Mouse (Mus musculus) sigmoid colon, adult 10 weeks (tissue): ENCODE results near the gene Appl2. TPM values are rescaled to one million over a fixed set of nuclear protein-coding genes. Genes with fewer than 3 reads are reported as not detected.

Experiments
- polyA plus RNA-seq: library from polyadenylated mRNA; stranded (reverse); fragments of 350-450 nt; fragmentation: Illumina TruSeq; extraction: RNeasy Lipid Tissue Mini Kit (QIAGEN cat#74804); gene quantifications from one replicate; pipeline ENCODE4 v1.2.3, GENCODE M21; 2014; ENCODE audit warnings: low read depth, low replicate concordance

Appl2 gene
- 689 TPM for polyA plus RNA-seq

GRCm38 (mm10) chr10:83648131-83649020 is at the start of gene Appl2:
Gene Appl2, minus strand, starts transcription at chr10:83648738.

Other genes starting within 250 kb of the Appl2 start
- gene Aldh1l2, start 114.6 kb downstream of the Appl2 start, polyA plus RNA-seq, result 1.9 TPM
- gene Washc4, start 105.0 kb downstream of the Appl2 start, polyA plus RNA-seq, result 50.9 TPM
- 12.2 TPM for gene 1500009L16Rik, start 74.1 kb upstream of the Appl2 start, polyA plus RNA-seq